Mouse (Mus musculus): ENCODE measurements at regions not wholly inside any gene's neighbourhood (a gene's known extent, or its start where the extent isn't known, plus 50 kb on each side); places are given as distances from the start of the nearest gene placed in this dataset.

DNA sequence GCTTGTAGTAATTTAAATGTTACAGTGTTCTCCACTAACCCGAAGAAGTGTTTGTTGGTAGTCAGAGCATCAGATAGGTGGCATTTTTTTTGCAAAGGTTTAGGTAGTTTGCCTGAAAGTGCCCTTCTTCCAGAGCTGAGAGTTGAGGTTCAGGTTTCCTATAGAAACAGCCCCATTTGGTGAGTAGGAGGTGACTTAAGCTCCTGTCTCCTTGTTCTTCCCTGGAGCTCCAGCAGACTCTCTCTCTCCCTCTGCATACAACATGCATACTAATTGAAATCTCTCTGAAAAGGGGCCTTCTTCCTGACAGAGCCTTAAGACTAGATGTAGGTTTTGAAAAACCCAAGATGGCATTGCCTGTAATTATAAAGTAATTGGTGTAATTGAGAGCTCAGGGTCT lies 161.3 kb downstream of the Spata19 start:
- no peak for DNase-seq

GRCm38 (mm10) chr9:27558286-27558685 lies 161.7 kb downstream of the Spata19 start:
- DNase-seq = no peak

- DNase-seq = no peak
These were observed 171.9 kb downstream of the Spata19 start for GRCm38 (mm10) chr9:27568372-27569053.

DNA sequence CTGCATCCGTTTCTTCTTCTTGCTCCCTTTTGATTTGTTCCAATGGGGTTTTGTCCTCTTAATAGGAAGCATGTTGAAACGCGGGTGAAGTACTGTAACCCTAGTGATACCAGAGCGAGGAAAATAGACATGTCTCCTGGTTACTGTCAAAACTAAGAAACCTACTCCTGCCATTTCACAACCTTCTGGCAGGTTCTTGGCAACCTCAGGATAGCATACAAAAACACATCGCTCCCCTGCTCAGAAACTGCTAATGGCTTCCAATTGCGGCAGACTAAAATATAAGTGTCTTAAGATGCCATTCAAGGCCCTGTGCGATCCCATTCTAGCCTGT lies 172.4 kb downstream of the Spata19 start:
- no peak for DNase-seq

DNA sequence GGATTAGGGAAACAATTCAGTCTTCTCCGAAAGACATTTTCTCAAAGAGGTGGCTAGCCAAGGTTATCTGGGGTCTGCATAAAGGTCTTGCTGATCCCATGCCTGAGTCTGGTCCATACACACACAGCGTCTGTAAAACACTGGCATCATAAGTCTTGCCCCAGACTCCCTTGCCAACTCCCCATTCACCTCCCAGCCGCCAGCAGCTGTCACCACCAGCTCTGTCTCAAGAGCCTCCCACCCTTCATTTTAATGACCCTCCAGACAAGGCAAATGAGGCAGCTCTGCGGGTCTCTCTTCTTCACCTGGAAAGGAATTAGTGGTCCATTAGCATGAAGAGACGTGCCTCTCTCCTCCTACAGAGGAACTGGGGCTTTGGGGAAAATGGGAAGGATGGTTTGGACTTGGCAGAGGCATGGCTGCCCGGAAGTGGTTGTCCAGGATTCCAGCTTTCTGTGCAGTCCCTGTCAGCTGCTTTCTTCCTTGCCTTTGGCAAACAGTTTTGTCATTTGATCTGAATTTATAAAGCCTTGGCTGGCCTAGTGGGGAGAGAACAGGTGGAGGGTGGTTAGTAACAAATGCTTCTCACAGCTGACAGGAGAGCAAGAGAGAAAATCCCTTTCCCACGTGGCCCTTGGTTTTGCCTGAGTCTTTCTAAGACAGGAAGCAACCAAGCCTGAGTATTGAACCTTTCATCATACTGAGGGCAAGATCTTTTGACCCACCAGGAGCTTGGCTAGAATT lies 173.3 kb upstream of the Opcml start:
- no peak for DNase-seq

- no peak for DNase-seq
These were observed 155.7 kb upstream of the Opcml start for GRCm38 (mm10) chr9:27634901-27635300.

- DNase-seq = no peak
These were observed 150.0 kb upstream of the Opcml start for GRCm38 (mm10) chr9:27640611-27641010.

DNA sequence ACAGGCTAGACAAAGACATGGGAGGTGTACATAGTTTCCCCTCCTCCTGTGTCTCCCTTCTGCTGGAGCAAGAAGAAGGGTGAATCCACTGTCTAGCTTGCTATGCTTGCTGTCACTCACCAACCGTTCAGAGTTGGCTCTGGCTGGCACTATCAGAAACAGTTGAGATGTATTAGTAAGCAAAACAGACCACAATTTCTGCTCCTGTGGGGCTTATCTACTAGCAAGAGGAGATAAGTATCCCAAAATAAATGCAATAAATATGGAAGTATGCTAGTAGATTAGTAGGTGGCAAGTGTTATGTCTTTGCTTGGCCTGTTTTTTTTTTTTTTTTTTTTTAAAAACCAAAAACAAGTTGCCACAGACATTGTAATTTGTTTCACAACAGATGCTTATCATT lies 147.3 kb upstream of the Opcml start:
- DNase-seq = no peak

DNA sequence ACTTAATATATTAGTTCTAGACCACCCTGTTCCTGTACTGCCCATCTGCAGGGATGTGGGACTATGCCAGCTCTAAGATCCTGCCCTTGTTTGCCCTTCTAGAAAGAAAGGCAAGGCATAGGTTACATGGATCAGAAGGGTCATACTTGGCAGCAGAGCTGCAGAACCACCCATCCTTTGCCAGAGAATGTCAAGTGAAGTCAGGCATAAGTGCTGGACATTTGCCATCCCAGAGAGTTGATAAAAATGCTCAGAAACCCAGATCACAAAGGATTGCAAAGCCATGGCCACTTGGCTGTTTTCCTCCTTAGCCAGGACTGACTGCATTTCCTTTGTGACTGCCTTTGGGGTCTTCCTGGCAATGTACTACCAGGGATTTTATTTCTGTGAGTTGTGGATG lies 146.7 kb upstream of the Opcml start:
- DNase-seq = no peak

DNA sequence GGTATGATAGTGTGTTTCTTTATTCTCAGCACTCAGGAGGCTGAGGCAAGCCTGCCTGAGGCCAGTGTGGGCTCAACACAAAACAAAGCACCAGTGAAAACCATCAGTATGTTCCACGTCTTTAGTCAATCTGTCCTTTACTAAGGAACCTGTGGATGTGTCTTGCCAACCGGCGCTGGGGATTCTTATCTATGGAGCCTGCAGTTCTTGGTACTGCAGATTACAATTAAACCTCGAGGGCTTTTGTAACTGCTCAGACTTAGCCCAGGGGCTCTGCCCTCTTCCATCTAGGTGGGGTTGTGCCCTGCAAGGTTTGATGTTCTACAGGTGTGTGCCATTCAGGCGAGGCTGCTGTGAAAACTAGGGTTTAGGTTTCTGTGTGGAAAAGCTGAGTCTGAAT lies 145.1 kb upstream of the Opcml start:
- no peak for DNase-seq

- no peak for DNase-seq
These were observed 144.5 kb upstream of the Opcml start for GRCm38 (mm10) chr9:27646100-27646499.

GRCm38 (mm10) chr9:27646956-27647355 lies 143.6 kb upstream of the Opcml start:
- DNase-seq = no peak

GRCm38 (mm10) chr9:27658001-27658400 lies 132.6 kb upstream of the Opcml start:
- DNase-seq = no peak

DNA sequence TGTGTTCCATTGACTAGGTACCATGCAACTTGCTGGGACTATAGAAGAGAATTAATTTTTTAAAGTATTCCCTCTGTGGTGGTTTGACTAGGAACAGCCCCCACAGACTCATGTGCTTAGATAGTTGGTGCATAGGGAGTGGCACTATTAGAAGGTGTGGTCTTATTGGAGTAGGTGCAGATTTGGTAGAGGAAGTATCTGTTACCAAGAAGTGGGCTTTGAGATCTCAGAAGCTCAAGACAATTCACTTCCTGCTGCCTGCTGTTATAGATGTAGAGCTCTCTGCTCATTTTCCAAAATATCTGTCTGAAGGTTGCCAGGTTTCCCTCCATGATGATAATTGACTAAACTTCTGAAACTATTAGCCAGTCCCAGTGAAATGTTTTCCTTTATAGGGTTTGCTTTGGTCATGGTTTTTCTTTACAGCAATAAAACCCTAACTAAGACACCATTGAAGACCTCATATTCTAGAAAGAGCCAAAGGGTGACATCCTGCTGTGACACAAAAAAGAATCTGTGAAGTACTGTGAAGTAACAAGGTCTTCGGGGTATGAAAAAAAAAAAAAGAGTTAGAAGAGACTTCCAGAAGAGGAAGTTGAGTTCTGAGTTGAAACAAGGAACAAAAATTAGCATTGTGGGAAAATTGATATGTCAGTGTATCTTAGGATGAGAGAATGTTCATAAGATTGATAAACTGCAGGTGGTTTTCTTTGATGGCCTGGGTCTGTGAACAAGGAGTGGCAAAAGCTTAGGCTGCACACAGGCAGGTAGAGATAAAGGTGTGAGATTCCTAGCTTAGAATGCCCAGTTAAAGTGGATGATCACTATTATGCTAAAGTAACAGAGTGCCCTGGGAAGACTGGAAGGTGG lies 128.9 kb upstream of the Opcml start:
- DNase-seq = no peak

- no peak for DNase-seq
These were observed 127.3 kb upstream of the Opcml start for GRCm38 (mm10) chr9:27663230-27663629.

GRCm38 (mm10) chr9:27665659-27666058 lies 124.9 kb upstream of the Opcml start:
- no peak for DNase-seq

DNA sequence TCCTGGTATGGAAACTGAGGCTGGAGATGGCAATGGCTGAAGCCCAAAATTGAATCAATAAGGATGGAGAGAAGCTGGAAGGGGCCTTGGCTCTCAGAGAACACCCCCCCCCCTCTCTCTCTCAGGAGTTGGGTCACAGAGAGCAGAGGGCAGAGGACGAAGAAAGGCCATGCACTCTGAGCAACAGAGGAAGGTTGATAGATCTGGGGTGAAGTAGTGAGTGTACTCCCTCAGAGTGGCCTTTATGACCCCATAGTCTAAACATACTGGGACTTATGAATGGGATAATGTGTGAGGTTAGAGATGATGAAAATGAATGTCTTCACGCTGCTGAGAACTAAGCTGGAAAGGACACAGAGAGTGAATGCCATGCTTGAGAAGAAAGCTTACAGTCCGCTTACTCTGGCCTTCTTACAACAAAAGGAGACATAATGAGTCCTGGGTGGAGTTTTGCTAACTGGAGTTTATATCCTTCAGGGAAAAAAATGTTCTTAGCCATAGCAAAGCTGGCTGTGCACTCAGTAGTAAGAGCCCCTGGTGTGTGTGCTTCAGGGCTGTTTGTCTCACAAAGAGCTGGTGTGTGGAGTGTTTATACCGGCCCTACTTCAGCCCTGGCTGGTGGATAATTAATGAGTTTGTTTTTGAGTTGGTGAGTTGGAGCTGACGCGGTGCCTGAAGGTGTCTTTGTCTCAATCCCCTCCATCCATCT lies 120.4 kb upstream of the Opcml start:
- DNase-seq = no peak

GRCm38 (mm10) chr9:27685325-27685724 lies 105.2 kb upstream of the Opcml start:
- DNase-seq = no peak

GRCm38 (mm10) chr9:27691616-27692015 lies 99.0 kb upstream of the Opcml start:
- no peak for DNase-seq

DNA sequence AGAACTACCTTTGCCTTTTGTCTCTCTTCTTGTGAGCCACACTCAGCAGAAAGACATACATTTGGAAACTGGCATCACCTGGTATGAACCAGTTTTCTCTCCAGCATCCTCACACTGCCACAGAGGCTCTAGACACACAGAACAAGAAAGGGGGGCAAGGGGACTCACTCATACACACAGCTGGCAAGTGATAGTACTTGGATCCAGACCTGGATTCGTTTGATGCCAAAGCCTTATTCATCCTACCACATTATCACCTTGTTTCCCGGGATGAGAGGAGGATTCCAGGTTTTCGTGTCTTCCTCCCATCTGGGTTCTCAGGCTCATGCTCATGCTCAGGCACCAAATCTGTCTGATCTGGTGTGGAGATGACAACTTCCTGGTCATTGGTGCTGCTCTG lies 97.8 kb upstream of the Opcml start:
- DNase-seq = no peak

DNA sequence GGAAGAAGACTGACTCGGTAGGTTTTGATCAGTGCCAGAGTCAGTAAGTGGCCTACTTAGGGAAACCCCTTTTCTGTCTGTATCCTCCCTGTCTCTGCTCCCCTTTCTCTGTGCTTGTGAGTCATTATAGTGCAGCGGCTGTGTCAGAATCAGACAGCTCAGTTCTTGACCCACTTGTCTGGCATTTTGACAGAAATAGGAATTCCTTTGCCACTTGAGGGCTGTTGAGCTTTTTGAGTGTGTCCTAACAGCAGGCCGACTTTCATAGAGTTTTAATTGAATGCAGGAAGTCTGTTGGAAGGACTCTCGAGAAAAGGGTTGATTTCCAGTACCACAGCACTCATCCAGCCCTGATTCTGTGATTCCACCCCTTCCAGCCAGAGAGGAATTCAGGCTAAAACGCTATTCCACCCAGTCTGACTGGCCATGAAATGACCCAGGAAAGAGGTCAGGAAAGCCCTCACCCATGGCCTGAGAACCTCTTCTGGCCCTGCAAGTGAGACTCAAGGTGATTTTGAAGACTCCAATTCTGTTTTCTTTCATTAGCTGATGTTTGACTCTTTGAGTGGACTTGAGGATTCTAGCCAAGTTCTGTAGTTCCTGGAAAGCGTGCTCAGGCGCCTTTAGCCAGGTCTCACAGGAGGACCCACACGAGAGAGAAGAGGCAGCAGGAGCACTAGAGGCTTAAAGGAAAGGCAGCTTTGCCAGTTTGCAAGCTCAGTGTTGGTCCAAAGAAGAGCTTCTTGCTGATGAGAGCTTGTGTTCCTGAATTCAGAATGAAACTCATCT lies 95.6 kb upstream of the Opcml start:
- no peak for DNase-seq

DNA sequence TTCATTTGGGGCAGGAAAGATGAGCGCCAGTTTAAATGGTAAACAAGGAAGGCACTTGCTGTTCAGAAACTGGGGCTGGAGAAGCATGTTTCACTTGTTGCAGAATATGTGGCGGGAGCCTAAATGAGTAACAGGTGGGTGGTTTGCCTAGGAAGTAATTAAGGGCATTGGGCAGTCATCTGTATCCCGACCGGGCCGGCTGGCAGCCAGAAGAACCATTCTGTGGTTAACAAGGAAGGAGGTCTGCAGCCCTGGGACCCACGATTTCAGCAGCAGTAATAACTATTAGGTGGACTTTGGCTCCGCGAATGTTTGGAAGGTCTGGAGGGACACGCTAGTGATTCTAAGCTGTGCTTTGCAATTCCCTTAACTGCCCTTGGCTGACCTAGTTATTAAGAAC lies 89.0 kb upstream of the Opcml start:
- peak; percentile 8 for DNase-seq
